Comparison of ENCODE assay signal across 9 mouse cellular contexts in genomic region chr2:35613946-35614353, GRCm38 (mm10). TPM values are rescaled to one million over a fixed set of nuclear protein-coding genes. Genes with fewer than 3 reads are reported as not detected.
DNase-seq lines count a peak whose midpoint lies in the region; ATAC-seq lines count a peak whose summit lies in the region.
"Had no signal": no experiment of that assay in that cellular context is flagged by ENCODE, and none has a peak within 500 bp of the region (broad histone marks: within the 10 kb centered on the region; RNA-seq: fewer than 3 reads in every experiment).

No protein-coding gene starts in this region.

- ATAC-seq in hindbrain, embryonic 16.5 days: no peak
- no peak for ATAC-seq in heart, embryonic 15.5 days (replicated peaks; ENCODE audit: insufficient number of reproducible peaks, insufficient read depth, low FRiP score, low read depth)
- no peak for ATAC-seq in limb, embryonic 13.5 days (ENCODE audit: low FRiP score, low read depth)

- no peaks in the 10 kb centered on the region for H3K36me3 ChIP-seq in hindbrain, embryonic 10.5 days
- H3K36me3 ChIP-seq in hindbrain, embryonic 16.5 days (ENCODE audit: control insufficient read depth, insufficient read depth, low read length): no peaks in the 10 kb centered on the region
- H3K36me3 ChIP-seq in heart, embryonic 15.5 days: no peaks in the 10 kb centered on the region
- H3K36me3 ChIP-seq in limb, embryonic 13.5 days: no peaks in the 10 kb centered on the region

- H3K27me3 ChIP-seq in hindbrain, embryonic 10.5 days (ENCODE audit: insufficient read depth, poor library complexity, severe bottlenecking): peaks cover 11% of the 10 kb centered on the region; the same call in 1 of the 2 replicates
- no peaks in the 10 kb centered on the region for H3K27me3 ChIP-seq in hindbrain, embryonic 16.5 days (replicated peaks; ENCODE audit: control insufficient read depth, insufficient read depth, low read length)
- H3K27me3 ChIP-seq in heart, embryonic 15.5 days: no peaks in the 10 kb centered on the region
- no peaks in the 10 kb centered on the region for H3K27me3 ChIP-seq in limb, embryonic 13.5 days

- peaks cover 95% of the 10 kb centered on the region for H3K4me1 ChIP-seq in hindbrain, embryonic 10.5 days (replicated peaks)
- peaks cover 15% of the 10 kb centered on the region for H3K4me1 ChIP-seq in hindbrain, embryonic 16.5 days (ENCODE audit: control insufficient read depth, insufficient read depth, low read depth, low read length)
- peaks cover 93% of the 10 kb centered on the region for H3K4me1 ChIP-seq in heart, embryonic 15.5 days (replicated peaks)
- H3K4me1 ChIP-seq in limb, embryonic 13.5 days: peaks cover 84% of the 10 kb centered on the region

- no peak overlapping the region for H3K9ac ChIP-seq in hindbrain, embryonic 16.5 days (ENCODE audit: low read depth, low read length)
- no peak overlapping the region for H3K9ac ChIP-seq in heart, embryonic 15.5 days
- no peak overlapping the region for H3K9ac ChIP-seq in limb, embryonic 13.5 days

- no peaks in the 10 kb centered on the region for H3K9me3 ChIP-seq in hindbrain, embryonic 10.5 days
- no peaks in the 10 kb centered on the region for H3K9me3 ChIP-seq in hindbrain, embryonic 16.5 days (ENCODE audit: control insufficient read depth, low read length)
- H3K9me3 ChIP-seq in heart, embryonic 15.5 days (replicated peaks): no peaks in the 10 kb centered on the region
- H3K9me3 ChIP-seq in limb, embryonic 13.5 days: no peaks in the 10 kb centered on the region
- H3K9me3 ChIP-seq: megakaryocyte, embryonic 14.5 days had no signal

- peak overlapping the region; percentile 72 for H3K27ac ChIP-seq in hindbrain, embryonic 10.5 days
- H3K27ac ChIP-seq in hindbrain, embryonic 16.5 days (ENCODE audit: low read depth, low read length): no peak overlapping the region
- H3K27ac ChIP-seq in heart, embryonic 15.5 days: peak overlapping the region; percentile 64
- peak overlapping the region; percentile 72; the same call in 1 of the 2 replicates for H3K27ac ChIP-seq in limb, embryonic 13.5 days

- no peak overlapping the region for H3K4me2 ChIP-seq in hindbrain, embryonic 16.5 days (ENCODE audit: low read length)
- no peak overlapping the region for H3K4me2 ChIP-seq in heart, embryonic 15.5 days
- H3K4me2 ChIP-seq in limb, embryonic 13.5 days (replicated peaks): no peak overlapping the region

- DNase-seq in hindbrain, embryonic 10.5 days (ENCODE audit: low spot score): no peak
- DNase-seq in WW6 (ENCODE audit: low read depth, low spot score): peak; percentile 34
- no peak for DNase-seq in layer of hippocampus, postnatal 36 days
- no peak for DNase-seq in cerebellum, adult 9-10 months
- DNase-seq in cerebellum, postnatal 14 days: no peak

- no peak overlapping the region for H3K4me3 ChIP-seq in hindbrain, embryonic 10.5 days
- no peak overlapping the region for H3K4me3 ChIP-seq in hindbrain, embryonic 16.5 days (ENCODE audit: low read length)
- H3K4me3 ChIP-seq in heart, embryonic 15.5 days: no peak overlapping the region
- H3K4me3 ChIP-seq in limb, embryonic 13.5 days: no peak overlapping the region
- H3K4me3 ChIP-seq: megakaryocyte, embryonic 14.5 days had no signal

- WGBS in hindbrain, embryonic 10.5 days: 45% methylated on average over 3 of the region's 3 CpGs
- WGBS in hindbrain, embryonic 16.5 days: 58% methylated on average over 3 of the region's 3 CpGs
- 40% methylated on average over 3 of the region's 3 CpGs for WGBS in heart, embryonic 15.5 days
- 48% methylated on average over 3 of the region's 3 CpGs for WGBS in limb, embryonic 13.5 days

RNA-seq across cellular contexts. Expression of gene Dab2ip, which starts 55.9 kb away (rescaled TPM):
- 26.9 and 28.8 TPM in 2 replicates for polyA plus RNA-seq in hindbrain, embryonic 10.5 days (2016; fragmentation: Nextera tagmentation; extraction: Ambion mirVana)
- 27.6 and 33.9 TPM in 2 replicates for polyA plus RNA-seq in hindbrain, embryonic 16.5 days (2015; fragmentation: Nextera tagmentation; extraction: Ambion mirVana)
- 44.0 and 46.9 TPM in 2 replicates for polyA plus RNA-seq in heart, embryonic 15.5 days (2015; fragmentation: Nextera tagmentation; extraction: Ambion mirVana)
- polyA plus RNA-seq in limb, embryonic 13.5 days (2015; fragmentation: Nextera tagmentation; extraction: Ambion mirVana): 52.3 and 53.4 TPM in 2 replicates
- 100 to 1,000 TPM; 102 to 108 TPM for total RNA-seq in layer of hippocampus, postnatal 36 days (2021)
